Mouse (Mus musculus) E14TG2a.4 (cell line): ENCODE data around the gene Nde1.

ENCODE experiments used
- CTCF ChIP-seq: conservative IDR thresholded peaks from 2 replicates; pipeline ENCODE4 v1.5.1; 2014; ENCODE audit warnings: low read length
- NANOG ChIP-seq: IDR thresholded peaks from 2 replicates; pipeline ENCODE4 v1.6.1; 2014; ENCODE audit warnings: borderline replicate concordance, low read length, mixed read lengths
- POU5F1 ChIP-seq: IDR thresholded peaks from 2 replicates; pipeline ENCODE4 v1.6.1; 2014; ENCODE audit warnings: low read length, borderline replicate concordance

DNA sequence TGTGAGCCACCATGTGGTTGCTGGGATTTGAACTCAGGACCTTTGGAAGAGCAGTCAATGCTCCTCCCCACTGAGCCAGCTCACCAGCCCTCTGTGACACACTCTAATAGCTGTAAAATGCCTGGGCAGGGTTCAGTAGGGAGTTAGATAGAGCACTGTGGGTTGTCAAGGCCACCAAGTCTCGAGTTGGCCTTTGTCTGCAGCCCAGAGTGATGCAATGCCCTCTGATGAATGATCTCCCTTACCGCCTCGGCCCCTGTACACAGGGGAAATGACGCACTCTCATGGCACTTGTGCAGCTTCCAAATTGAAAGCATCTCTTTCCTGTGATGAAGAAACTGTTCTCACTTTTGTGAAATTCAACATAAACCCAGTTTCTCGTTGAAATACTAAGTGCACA lies 31.2 kb upstream of the Nde1 start:
- TF ChIP-seq CTCF = no peak
- TF ChIP-seq POU5F1 = no peak
- TF ChIP-seq NANOG = no peak
